Mouse (Mus musculus): ENCODE measurements around the gene 4921524J17Rik. TPM values are rescaled to one million over a fixed set of nuclear protein-coding genes. Genes with fewer than 3 reads are reported as not detected.
A peak's percentile ranks its signal among the peaks of the same experiment; 100 is the strongest.

4921524J17Rik gene
- polyA plus RNA-seq, 1 experiment from 2014 or later = 42.8 TPM

- H3K4me1 ChIP-seq = peaks cover 11% of the 10 kb centered on the region
- H3K36me3 ChIP-seq = no peaks in the 10 kb centered on the region
- no peak overlapping the region for H3K4me3 ChIP-seq
- ATAC-seq (ENCODE audit: low FRiP score) = no peak
- no peak overlapping the region for H3K4me2 ChIP-seq (replicated peaks)
- no peak overlapping the region for H3K9ac ChIP-seq
- H3K27me3 ChIP-seq = no peaks in the 10 kb centered on the region
- 72% methylated on average over 12 of the region's 12 CpGs for WGBS
- no peak overlapping the region for H3K27ac ChIP-seq
- H3K9me3 ChIP-seq (replicated peaks) = no peaks in the 10 kb centered on the region
Observed at GRCm38 (mm10) chr8:85434817-85435216, 2.2 kb upstream of the 4921524J17Rik start.

GRCm38 (mm10) chr8:85433017-85433393 lies 372 bp upstream of the 4921524J17Rik start:
- peak; percentile 61 for ATAC-seq (ENCODE audit: low FRiP score)
- WGBS = 4% methylated on average over 6 of the region's 6 CpGs
- Histone ChIP-seq H3K4me3 (peak overlapping the region; percentile 81), H3K27ac (peak overlapping the region; percentile 75), H3K4me1 (peaks cover 20% of the 10 kb centered on the region), H3K27me3 (no peaks in the 10 kb centered on the region), H3K36me3 (no peaks in the 10 kb centered on the region), H3K9ac (peak overlapping the region; percentile 51; the same call in 1 of the 2 replicates), H3K9me3 (replicated peaks) (no peaks in the 10 kb centered on the region), H3K4me2 (replicated peaks) (peak overlapping the region; percentile 55)

- H3K4me1 ChIP-seq = peaks cover 24% of the 10 kb centered on the region
- H3K9ac ChIP-seq = peak overlapping the region; percentile 88; the same call in 1 of the 2 replicates
- ATAC-seq (ENCODE audit: low FRiP score) = no peak
- no peaks in the 10 kb centered on the region for H3K9me3 ChIP-seq (replicated peaks)
- no peaks in the 10 kb centered on the region for H3K27me3 ChIP-seq
- H3K4me2 ChIP-seq (replicated peaks) = peak overlapping the region; percentile 55
- 18% methylated on average over 10 of the region's 10 CpGs for WGBS
- no peaks in the 10 kb centered on the region for H3K36me3 ChIP-seq
- H3K27ac ChIP-seq = peak overlapping the region; percentile 95; the same call in 1 of the 2 replicates
- peak overlapping the region; percentile 81 for H3K4me3 ChIP-seq
Observed at GRCm38 (mm10) chr8:85431281-85432167, 1.1 kb downstream of the 4921524J17Rik start.

- Histone ChIP-seq H3K27me3 (no peaks in the 10 kb centered on the region), H3K9ac (0 out of 2 replicates have a peak overlapping the region, but pooled peaks have one; percentile 23), H3K4me3 (peak overlapping the region; percentile 14), H3K4me1 (peaks cover 24% of the 10 kb centered on the region), H3K9me3 (replicated peaks) (no peaks in the 10 kb centered on the region), H3K36me3 (no peaks in the 10 kb centered on the region), H3K27ac (no peak overlapping the region), H3K4me2 (replicated peaks) (peak overlapping the region; percentile 55)
- 18% methylated on average over 3 of the region's 3 CpGs for WGBS
- no peak for ATAC-seq (ENCODE audit: low FRiP score)
Observed at GRCm38 (mm10) chr8:85430801-85431200, 1.8 kb downstream of the 4921524J17Rik start.

- 14% methylated on average over 4 of the region's 4 CpGs for WGBS
- no peaks in the 10 kb centered on the region for H3K36me3 ChIP-seq
- no peaks in the 10 kb centered on the region for H3K27me3 ChIP-seq
- no peak overlapping the region for H3K4me3 ChIP-seq
- H3K9ac ChIP-seq = no peak overlapping the region
- no peak overlapping the region for H3K27ac ChIP-seq
- ATAC-seq (ENCODE audit: low FRiP score) = no peak
- no peaks in the 10 kb centered on the region for H3K9me3 ChIP-seq (replicated peaks)
- H3K4me1 ChIP-seq = peaks cover 24% of the 10 kb centered on the region
- H3K4me2 ChIP-seq (replicated peaks) = peak overlapping the region; percentile 30
Observed at GRCm38 (mm10) chr8:85429219-85429618, 3.4 kb downstream of the 4921524J17Rik start.

GRCm38 (mm10) chr8:85427026-85427425 lies 5.6 kb downstream of the 4921524J17Rik start:
- no peak overlapping the region for H3K27ac ChIP-seq
- H3K4me2 ChIP-seq (replicated peaks) = no peak overlapping the region
- H3K9ac ChIP-seq = no peak overlapping the region
- WGBS = 86% methylated on average over 4 of the region's 4 CpGs
- no peaks in the 10 kb centered on the region for H3K9me3 ChIP-seq (replicated peaks)
- H3K27me3 ChIP-seq = no peaks in the 10 kb centered on the region
- H3K4me3 ChIP-seq = no peak overlapping the region
- no peak for ATAC-seq (ENCODE audit: low FRiP score)
- peaks cover 24% of the 10 kb centered on the region for H3K4me1 ChIP-seq
- H3K36me3 ChIP-seq = no peaks in the 10 kb centered on the region

- Histone ChIP-seq H3K4me1 (no peaks in the 10 kb centered on the region), H3K4me2 (replicated peaks) (no peak overlapping the region), H3K27ac (no peak overlapping the region), H3K9ac (no peak overlapping the region), H3K27me3 (no peaks in the 10 kb centered on the region), H3K4me3 (no peak overlapping the region), H3K9me3 (replicated peaks) (no peaks in the 10 kb centered on the region), H3K36me3 (no peaks in the 10 kb centered on the region)
- 91% methylated on average over 1 of the region's 1 CpGs for WGBS
- ATAC-seq (ENCODE audit: low FRiP score) = no peak
Observed at GRCm38 (mm10) chr8:85421329-85421728, 11.3 kb downstream of the 4921524J17Rik start.

GRCm38 (mm10) chr8:85408526-85408925 lies 24.1 kb downstream of the 4921524J17Rik start:
- WGBS = 81% methylated on average over 3 of the region's 3 CpGs
- no peaks in the 10 kb centered on the region for H3K9me3 ChIP-seq (replicated peaks)
- H3K4me3 ChIP-seq = no peak overlapping the region
- H3K27me3 ChIP-seq = no peaks in the 10 kb centered on the region
- H3K9ac ChIP-seq = no peak overlapping the region
- peaks cover 10% of the 10 kb centered on the region; the same call in 1 of the 2 replicates for H3K4me1 ChIP-seq
- 0 out of 2 replicates have a peak, but pooled peaks cover 4% of the 10 kb centered on the region for H3K36me3 ChIP-seq
- H3K4me2 ChIP-seq (replicated peaks) = no peak overlapping the region
- H3K27ac ChIP-seq = no peak overlapping the region
- no peak for ATAC-seq (ENCODE audit: low FRiP score)

- no peaks in the 10 kb centered on the region for H3K27me3 ChIP-seq
- no peak overlapping the region for H3K4me3 ChIP-seq
- no peak for ATAC-seq (ENCODE audit: low FRiP score)
- peaks cover 10% of the 10 kb centered on the region; the same call in 1 of the 2 replicates for H3K4me1 ChIP-seq
- 71% methylated on average over 7 of the region's 7 CpGs for WGBS
- H3K4me2 ChIP-seq (replicated peaks) = no peak overlapping the region
- no peaks in the 10 kb centered on the region for H3K9me3 ChIP-seq (replicated peaks)
- H3K9ac ChIP-seq = no peak overlapping the region
- no peak overlapping the region for H3K27ac ChIP-seq
- 0 out of 2 replicates have a peak, but pooled peaks cover 4% of the 10 kb centered on the region for H3K36me3 ChIP-seq
Observed at GRCm38 (mm10) chr8:85408053-85408505, 24.6 kb downstream of the 4921524J17Rik start.

- Histone ChIP-seq H3K4me3 (no peak overlapping the region), H3K27me3 (no peaks in the 10 kb centered on the region), H3K4me2 (replicated peaks) (no peak overlapping the region), H3K36me3 (0 out of 2 replicates have a peak, but pooled peaks cover 4% of the 10 kb centered on the region), H3K9me3 (replicated peaks) (no peaks in the 10 kb centered on the region), H3K4me1 (peaks cover 10% of the 10 kb centered on the region; the same call in 1 of the 2 replicates), H3K9ac (no peak overlapping the region), H3K27ac (no peak overlapping the region)
- 63% methylated on average over 10 of the region's 10 CpGs for WGBS
- ATAC-seq (ENCODE audit: low FRiP score) = no peak
Observed at GRCm38 (mm10) chr8:85405961-85406360, 26.7 kb downstream of the 4921524J17Rik start.

GRCm38 (mm10) chr8:85405418-85405817 lies 27.2 kb downstream of the 4921524J17Rik start:
- H3K4me3 ChIP-seq = no peak overlapping the region
- no peak overlapping the region for H3K27ac ChIP-seq
- ATAC-seq (ENCODE audit: low FRiP score) = no peak
- H3K36me3 ChIP-seq = 0 out of 2 replicates have a peak, but pooled peaks cover 4% of the 10 kb centered on the region
- H3K9ac ChIP-seq = no peak overlapping the region
- WGBS = 52% methylated on average over 3 of the region's 3 CpGs
- H3K4me2 ChIP-seq (replicated peaks) = no peak overlapping the region
- no peaks in the 10 kb centered on the region for H3K9me3 ChIP-seq (replicated peaks)
- H3K27me3 ChIP-seq = no peaks in the 10 kb centered on the region
- H3K4me1 ChIP-seq = peaks cover 10% of the 10 kb centered on the region; the same call in 1 of the 2 replicates

GRCm38 (mm10) chr8:85398548-85398947 lies 34.1 kb downstream of the 4921524J17Rik start:
- no peak overlapping the region for H3K4me3 ChIP-seq
- H3K4me2 ChIP-seq (replicated peaks) = no peak overlapping the region
- no peaks in the 10 kb centered on the region for H3K27me3 ChIP-seq
- no peaks in the 10 kb centered on the region for H3K36me3 ChIP-seq
- H3K9me3 ChIP-seq (replicated peaks) = no peaks in the 10 kb centered on the region
- no peaks in the 10 kb centered on the region for H3K4me1 ChIP-seq
- no peak overlapping the region for H3K27ac ChIP-seq
- no peak overlapping the region for H3K9ac ChIP-seq
- ATAC-seq (ENCODE audit: low FRiP score) = no peak
- 91% methylated on average over 4 of the region's 4 CpGs for whole genome bisulfite sequencing
